Mouse (Mus musculus) heart, adult 8-10 months (tissue): ENCODE measurements around the gene Palld. TPM values are rescaled to one million over a fixed set of nuclear protein-coding genes. Genes with fewer than 3 reads are reported as not detected.
A peak's percentile ranks its signal among the peaks of the same experiment; 100 is the strongest.

Source experiments
- DNase-seq: peaks from one replicate; pipeline ENCODE4 v3.0.0; 2022; ENCODE audit warnings: low spot score
- total RNA-seq, 4 experiments: library from RNA; stranded (reverse); gene quantifications; 2 replicates each; pipeline ENCODE4 v1.2.4; 2022

Palld gene
- total RNA-seq, 4 experiments from 2014 or later: 172 to 203 (median 189) TPM

DNA sequence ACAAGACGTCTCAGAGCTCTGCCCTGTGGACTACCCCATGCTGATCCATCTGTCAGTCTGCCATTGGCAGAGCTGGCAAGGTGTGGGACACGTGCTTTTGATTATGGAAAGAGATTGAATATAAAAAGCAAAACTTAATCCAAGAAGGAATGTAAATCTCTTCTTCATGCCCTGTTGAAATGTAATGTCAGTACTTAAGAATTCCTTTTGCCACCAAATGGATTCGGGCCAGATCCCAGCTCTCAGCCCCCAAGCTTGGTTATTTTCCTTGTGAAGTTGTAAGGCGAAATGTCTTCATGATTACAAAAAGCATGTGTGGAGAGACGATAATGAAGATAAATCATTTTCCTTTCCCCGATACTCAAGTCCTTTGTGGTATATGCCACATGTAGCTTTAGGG is 126.6 kb downstream of the Palld start:
- DNase-seq: no peak

DNA sequence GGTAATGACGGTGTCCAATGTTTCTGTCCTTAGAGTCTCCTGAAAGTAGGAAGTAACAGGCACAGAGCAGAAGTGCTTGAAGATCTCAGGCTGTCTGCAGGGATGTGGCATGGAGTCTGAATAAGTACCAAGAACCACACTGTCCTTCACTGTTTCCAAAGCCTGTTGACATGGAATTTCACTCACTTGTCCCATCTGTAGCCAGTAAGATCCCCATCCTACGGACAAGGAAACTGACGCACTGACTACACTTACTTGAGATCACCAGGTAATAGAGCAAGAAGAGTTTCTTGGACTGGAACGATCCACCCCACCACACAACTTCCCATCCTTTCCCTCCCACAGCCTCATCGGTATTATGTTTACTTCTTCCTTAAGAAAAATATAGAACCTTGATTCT is 128.3 kb downstream of the Palld start:
- DNase-seq: no peak

DNA sequence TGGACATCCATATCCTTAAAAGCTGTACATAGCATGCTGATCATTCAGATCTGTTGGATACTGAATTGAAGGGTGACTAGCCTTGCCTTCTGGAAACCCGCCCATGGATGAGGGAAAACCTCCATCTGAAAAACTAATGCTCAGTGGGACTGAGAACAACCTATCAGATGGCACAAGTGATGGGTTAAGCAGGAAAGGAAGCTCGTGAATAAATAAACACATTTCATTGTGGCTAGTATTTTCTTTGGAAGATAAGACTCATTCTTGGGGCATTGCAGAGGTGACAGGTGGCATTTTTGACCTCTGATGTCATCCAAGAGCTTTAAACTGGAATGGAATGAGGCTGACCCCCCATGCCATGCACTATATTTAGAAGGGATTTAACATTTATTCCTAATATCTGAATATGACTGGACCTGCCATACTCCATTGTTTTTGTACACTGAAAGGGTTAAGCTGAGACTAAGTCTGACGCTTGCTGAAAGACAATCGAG is 128.8 kb downstream of the Palld start:
- no peak for DNase-seq

DNA sequence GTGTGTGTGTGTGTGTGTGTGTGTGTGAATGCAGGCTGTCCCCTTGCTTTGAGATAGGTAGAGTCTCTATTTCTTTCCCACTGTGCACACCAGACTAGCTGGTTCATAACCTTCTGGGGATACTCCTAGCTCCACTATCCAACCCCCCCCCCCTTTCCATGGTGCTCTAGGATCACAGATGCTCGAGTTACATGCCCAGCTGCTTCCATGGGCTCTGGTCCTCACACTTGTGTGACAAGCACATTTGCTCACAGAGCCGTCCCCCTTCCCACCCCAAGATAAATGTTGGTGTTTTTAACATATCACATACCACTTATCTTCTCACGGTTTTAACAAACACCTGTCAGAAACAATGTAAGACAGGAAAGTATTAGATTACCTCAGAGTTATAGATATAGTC is 131.2 kb downstream of the Palld start:
- no peak for DNase-seq

DNA sequence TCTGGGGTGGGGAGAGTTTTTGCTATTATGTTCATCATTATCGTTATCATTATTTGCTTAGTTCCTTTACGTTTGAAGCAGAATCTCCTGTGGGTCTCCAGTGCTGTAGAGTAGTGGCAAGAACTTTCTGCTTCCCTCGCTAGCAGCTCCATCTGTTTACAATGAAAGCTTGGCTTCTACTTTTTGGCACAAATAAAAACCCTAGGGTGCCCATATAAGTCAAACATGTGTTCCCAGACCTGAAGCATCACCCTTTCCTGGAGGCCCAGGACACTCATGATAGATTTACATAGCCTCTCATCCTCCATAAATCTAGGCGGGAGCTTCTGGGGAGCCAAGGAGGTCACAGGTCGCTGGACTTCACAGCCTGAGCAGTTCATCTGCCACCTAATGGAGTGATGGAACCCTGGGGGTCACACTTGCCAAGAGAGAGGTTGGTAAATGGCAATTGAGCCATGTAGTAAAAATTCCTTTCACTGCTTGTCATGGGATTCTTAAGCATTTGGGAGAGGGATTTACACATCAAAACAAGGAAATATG is 133.1 kb downstream of the Palld start:
- no peak for DNase-seq

DNA sequence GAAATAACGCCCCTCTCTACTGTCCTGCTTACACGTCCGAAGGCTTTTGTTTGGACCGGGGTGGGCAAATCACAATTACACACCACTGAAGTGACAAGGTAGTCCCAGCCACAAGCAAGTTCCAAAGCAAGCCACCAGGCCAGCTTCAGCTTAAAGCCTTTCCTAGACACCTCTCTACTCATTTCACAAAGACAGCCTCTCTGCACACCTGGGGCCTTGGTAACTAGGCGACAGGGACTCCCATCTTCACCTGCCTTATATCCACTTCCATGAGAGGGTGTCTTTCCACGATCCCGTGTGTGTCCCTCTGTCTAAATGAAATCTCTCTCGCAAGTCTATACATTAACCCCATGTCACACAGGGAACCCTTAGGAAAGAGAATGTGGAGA is 142.3 kb downstream of the Palld start:
- DNase-seq: no peak

DNA sequence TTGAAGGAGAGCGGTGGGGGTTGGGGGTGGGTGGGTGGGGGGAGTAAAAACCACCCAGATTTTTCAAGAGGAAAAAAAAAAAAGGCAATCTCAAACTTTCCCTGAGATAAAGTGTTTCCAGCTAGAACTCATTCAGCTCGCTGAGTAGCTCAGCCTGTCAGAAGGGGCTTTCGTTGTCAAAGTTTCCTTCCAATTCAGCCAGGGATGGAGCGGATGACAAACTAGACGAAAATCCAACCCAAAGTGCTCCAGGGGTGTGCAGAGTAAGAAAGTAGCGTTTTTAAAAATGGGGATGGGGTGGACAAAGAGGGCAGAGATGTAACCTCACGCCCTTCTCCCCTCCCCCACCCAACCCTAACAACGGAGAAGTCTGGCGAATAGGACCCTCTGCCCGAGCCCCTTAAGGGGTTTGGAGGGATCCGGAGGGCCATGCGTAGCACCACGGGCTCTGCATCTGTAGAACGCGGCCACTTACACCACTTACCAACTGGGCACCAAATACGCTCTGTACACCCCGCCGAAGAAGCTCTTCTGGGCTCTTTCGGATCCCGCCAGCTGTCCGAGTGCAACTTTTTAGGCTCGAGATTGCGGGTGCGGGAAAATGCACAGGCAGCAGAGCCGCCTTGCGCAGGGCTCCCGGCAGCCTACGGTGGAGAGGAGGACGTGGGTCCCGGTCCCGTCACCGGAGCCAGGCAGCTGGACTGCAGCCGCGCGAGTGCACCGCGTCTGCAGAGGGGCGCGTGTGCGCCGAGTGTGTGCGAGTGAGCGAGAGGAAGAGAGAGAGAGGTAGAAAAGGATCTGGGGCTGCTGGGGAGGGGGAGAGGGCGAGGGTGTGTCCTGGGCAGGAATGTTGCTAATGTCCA is 142.9 kb downstream of the Palld start:
- DNase-seq: no peak

DNA sequence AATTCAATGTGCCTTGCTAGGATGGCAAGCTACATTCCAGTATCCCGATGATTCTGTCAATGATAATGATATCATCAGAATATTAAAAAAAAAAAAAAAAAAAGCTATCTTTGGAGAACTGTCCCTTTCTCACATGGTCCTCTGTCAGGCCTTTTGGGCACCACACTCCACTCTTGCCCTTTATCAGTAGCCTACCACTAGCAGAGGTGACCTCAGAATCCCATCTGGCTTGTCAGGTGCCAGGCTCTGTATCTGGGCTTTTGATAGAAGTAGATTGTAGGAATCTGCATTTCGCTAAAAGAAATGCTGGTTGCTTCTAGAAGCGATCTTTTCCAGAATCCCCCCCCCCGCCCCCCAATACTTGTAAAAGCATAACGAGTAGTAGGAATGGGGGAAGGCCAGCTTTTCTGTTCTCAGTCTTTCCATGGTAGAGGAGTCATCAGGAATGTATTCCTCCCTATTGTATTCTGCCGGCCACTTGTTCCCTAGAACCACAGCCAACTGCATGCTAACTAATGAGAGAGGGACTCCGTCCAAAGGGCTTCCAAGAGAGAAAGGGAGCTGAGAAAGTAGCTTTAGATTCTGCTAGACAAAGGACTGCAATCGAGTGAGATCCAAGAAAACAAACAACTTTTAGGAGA is 143.7 kb downstream of the Palld start:
- peak; percentile 33 for DNase-seq

DNA sequence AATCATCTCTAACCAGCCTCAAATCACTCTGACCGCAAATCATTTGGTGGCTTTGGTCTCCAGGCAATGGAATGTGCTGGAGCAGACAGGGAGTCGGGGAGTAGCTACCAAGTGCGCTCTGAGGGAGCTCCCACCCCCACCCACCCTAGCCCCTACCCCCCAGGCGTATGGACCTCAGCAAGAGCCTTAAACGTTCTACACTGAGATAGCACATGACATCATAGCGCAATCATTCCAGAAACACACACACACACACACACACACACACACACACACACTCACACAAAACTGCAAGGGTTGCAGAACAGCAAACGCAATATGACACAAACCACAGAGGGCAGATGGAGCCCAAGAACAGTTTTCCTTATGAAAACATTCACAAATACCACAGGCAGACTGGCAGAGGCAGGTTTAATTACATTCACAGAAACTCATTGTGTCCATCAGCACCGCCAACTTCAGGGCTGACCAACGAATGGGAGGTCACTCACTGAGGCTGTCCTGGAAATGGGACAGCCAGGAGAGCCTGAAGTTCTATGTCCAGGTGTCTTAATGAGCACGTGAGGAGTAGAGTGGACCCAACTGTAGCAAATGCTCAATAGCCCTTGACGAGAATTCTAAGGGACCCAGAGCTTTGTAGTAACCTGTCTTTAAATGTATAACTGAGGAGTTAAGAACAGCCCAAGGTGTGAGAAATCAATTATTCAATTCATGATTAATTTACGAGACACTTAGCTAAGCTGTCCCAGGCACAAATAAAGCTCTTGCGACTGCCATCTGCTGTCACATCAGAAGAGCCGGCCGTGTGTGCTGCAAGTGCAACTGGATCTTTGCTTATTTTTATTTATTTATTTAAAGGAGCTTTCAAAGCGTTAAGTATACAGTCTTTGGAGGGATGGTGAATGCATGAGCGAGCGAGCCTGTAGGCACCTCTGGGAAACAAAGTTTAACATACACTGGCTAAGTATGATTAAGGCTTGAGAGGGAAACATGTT is 145.2 kb downstream of the Palld start:
- DNase-seq: no peak

DNA sequence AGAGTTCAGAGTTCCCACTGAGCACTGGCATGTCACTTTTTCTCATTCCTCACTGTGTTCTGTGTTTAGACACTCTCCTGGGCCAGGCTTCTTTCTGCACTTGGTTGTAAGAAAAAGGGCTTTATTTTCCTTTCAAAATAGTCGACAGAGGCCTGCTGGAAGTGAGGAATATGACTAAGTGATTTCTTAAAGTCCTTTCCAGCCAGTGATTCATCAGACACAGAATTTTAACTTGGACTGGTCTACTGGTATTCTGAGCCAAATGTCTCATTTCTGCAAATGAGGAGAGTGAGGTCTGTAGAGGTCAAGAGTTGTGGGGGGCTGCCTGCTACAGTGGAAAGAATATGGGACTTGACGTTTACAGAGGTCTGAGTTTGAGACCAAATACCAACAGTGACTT is 147.3 kb downstream of the Palld start:
- peak; percentile 35 for DNase-seq

DNA sequence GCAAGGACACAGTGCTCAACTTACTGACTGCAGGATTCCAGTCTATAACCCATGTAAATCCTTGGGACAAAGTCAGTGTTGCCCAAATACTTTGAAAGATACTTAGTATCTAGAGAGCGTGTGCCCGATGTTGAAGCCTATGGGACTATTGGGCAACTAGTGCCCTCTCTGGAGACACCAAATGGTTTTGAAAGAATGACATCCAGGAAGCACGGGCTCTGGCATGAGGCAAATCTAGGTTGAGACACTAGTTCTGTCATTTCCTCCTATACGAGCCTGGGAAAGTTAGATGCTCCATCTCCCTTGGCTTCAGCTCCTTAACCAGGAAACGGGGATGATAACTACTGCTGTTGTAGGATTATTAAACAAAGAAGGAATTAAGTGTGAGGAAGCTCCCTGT is 155.4 kb downstream of the Palld start:
- DNase-seq: no peak

DNA sequence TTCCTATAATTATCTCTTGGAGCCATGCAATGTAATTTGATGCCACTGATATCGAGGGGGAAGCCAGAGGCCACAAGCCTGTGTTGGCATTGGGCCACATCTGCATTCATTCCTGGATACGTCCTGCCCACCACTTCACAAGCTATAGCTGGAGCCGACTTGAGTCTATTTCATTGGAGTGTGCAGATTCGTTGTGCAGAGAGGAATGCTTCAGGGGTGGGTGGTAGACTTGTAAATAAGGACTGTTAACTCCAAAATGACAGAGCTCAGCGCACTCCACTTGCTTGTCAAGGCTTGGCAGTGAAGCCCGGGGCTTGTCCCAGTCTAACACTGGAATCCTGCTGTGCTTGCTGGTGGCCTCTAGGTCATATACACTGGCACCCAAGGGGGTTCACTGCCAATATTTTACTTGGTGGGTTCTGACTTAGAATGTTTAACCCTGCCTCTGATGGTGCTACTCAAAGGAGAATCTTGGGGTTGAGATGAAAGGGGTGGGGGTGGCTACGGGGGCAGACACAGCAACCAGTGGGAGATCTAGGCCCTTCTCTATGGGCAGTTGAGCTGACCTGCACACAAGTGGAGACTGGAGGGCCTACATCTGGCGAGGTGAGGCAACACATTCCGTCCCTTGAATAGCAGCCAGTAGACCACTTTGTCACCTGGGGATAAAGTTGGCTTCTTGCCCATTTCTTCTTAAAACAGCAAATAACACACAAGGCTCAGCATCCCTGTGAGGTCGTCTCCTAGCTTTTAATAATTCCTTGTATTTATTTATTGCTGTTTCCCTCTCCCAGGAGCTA is 157.1 kb downstream of the Palld start:
- DNase-seq: no peak

DNA sequence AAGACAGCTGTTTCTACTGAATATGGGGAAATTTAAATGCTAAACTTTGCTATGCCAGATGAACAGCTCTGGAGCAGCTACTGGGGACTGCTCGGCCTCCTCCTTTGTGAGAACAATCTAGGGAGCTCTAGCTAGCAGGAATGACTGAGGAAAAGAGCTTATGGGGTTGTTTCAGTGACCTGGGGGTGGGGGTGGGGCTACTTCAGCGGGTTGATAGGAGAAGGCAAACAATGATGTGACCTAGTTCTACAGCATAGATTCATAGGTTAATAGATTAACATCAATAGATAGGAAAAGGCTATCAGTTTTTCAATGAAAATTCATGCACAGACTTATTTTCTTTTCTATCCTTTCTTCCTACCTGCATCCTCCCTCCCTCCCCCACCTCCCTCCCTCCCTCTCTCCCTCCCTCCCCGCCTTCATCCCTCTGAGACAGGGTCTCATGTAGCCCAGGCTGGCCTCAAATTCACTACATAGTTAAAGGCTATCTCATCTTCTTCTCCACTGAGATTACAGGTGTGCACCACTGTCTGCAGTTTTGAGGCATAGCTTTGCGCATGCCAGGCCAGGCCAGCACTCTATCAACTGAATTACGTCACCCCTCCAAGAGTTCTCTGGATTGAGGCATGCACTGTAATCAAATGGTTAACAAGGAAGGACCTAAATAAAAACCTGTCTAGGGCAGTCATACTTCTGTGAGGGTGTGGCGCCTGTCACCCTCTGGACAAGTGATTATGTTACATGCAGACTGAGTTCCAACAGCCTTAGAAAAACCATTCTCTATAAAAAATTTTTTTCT is 158.5 kb downstream of the Palld start:
- DNase-seq: no peak

DNA sequence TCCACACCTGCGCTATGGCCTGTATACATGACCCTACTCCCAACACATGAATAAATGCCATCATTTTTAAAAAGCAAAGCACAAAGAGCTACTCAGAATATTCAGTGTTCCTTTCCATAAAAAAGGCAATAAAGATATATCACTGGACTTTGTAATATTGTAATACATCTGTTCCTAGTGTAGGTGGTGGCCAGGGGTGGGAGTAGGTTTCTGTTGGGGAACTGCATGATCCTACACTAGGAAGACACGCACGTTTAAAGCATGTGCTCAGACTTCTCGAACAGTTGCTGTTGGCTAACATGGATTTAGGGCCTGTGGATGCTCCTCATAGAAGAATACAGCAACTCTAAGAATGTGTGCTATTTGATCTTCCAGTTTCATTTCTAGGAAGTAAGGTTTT is 165.0 kb downstream of the Palld start:
- DNase-seq: no peak

DNA sequence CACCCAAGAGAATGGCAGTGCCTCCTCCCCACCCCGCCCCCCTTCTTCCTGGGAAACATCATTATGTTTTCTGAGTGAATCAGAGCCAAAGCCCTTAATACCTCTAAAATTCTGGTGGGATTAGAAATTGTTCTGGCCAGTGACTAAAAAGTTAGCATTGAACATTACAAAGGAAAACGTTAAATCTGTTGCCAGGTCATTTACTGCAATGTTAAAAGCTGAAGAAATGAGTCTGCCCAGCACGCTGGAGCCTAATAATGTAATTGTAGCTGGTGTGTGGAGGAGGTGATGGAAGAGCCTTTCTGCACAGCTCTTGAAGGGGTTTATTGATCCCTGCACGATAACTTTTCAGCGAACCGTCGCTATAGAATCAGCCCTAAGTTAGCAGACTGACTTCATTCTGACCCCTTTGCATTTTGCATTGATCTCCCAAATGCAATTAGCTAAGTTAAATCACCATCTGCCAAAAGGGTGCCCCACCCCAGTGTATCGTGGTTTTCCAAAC is 165.7 kb downstream of the Palld start:
- DNase-seq: no peak

DNA sequence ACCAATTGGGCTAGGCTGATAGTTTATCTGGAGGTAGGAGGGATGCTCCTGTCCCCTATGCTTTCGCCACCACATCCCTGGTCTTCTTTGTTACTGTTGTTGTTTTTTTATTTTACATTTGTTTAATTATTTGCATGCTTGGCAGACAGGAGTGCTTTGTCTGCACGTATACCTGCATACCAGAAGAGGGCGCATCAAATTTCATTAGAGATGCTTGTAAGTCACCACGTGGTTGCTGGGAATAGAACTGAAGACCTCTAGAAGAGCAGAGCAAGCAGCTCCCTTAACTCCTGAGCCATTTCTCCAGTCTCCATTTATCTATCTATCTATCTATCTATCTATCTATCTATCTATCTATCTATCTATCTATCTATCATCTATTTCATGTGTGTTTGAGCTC is 166.4 kb downstream of the Palld start:
- no peak for DNase-seq

DNA sequence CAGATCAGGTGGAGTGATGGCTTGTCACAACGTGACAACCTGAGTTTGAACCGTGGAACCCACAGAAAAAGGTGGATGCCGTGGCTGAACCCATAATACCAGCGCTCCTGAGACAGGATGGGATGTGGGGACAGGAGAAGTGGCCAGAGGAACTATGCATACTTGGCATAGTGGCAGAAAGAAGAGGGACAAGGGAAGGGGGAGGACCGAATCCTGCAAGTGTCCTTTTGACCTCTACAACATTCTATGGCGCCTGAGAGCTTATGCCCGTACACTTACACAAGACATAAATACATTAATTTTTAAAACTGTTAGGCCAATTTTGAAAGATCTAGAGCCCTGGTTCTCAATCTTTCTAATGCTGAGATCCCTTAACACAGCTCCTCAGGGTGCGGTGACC is 168.3 kb downstream of the Palld start:
- DNase-seq: no peak

DNA sequence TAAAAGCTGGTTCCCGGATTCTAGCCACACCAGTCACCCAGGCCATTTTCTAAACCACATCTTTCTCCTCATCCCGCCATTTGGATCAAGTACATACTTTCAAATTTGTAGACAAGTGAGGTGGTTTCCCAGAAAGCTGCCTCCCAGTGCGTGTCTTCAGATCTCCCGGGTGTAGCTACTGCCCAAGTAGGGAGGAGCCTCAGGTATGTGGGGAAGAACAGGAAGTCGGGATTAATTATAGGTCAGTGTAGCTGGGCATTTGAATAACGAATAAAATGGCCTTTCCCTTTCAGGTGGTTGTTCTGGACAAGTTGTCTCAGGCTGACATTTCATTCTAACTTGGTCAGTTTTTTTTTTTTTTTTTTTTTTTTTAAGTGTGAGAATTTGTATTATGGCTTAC is 170.3 kb downstream of the Palld start:
- no peak for DNase-seq

DNA sequence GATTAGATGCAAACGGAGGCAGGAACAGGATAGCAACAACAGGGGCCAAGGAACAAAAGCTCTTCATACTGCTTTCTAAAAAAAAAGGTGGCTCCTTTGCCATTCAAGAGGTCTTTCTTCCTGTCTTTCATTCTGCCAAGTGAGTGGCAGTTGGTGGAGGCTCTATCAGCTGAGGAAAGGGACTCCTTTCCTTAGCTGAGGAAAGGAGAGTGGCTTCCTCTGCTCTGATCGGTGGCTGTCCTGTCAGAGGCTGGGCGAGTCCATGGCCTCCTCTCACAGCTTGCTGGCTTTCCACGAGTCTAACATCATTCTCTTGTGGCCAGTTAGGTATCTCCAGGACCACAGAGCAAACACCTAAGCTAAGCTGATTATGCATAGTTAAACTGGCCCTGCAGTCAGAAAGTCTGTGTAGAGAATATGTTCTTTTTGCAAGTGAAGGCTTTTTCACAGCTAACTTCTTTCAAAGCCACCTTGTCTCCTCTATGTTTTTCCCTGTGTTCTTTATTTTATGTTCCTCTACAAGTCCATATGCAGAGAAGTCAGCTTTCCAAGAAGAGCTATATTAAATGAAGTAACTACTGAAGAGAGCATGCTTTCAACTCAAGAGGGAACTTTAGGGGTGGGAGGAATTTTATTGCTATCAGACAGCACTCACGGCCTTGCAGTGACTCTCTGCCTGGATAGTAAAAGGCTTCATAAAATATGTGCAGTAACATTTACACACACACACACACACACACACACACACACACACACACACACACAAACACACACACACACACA is 171.0 kb downstream of the Palld start:
- no peak for DNase-seq
